Mouse (Mus musculus): ENCODE data around the gene Gm17019.
"Not testable (repeated sequence)": the region's sequence is repeated elsewhere in the genome, so short reads cannot be mapped to it uniquely, and the experiment has no call there.

Gene Gm17019

DNA sequence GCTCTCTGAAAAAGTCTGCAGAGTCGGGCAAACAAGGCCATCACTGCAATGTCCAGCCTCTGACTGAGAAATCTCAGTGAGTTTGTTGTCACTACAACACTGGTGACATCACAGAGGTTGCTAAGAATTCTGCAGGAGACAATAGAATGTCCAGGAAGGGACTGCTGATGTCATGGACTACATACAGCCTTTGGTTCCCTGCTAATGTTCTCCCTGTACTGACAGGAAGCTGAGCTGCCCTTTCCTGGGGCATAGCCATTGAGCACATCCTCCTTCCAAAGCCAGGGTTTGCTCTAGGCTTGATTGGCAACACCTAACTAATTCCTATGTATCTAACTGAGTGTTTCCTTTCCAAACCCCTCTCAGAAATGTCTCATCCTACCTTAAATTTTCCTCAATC is at the start of gene Gm17019:
Gm17019 (minus strand) TSS at position 101 of the 400 bp plus-strand sequence.
- not testable (repeated sequence) for DNase-seq (ENCODE audit: low read depth, low spot score)

DNA sequence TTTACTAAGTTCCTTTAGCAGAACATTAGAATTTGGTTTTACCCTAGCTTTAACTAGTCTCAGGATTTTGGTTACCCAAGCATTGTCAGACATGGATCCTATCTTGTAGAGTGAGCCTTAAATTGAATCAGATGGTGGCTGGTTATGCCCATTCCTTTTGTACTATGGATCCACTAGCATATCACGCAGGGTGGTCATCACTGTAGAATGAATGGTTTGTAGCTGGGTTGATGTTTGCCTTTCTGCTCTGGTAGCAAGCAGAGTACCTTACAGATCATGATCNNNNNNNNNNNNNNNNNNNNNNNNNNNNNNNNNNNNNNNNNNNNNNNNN is 29.6 kb upstream of the Gm17019 start:
- not testable (repeated sequence) for DNase-seq (ENCODE audit: low read depth, low spot score)

DNA sequence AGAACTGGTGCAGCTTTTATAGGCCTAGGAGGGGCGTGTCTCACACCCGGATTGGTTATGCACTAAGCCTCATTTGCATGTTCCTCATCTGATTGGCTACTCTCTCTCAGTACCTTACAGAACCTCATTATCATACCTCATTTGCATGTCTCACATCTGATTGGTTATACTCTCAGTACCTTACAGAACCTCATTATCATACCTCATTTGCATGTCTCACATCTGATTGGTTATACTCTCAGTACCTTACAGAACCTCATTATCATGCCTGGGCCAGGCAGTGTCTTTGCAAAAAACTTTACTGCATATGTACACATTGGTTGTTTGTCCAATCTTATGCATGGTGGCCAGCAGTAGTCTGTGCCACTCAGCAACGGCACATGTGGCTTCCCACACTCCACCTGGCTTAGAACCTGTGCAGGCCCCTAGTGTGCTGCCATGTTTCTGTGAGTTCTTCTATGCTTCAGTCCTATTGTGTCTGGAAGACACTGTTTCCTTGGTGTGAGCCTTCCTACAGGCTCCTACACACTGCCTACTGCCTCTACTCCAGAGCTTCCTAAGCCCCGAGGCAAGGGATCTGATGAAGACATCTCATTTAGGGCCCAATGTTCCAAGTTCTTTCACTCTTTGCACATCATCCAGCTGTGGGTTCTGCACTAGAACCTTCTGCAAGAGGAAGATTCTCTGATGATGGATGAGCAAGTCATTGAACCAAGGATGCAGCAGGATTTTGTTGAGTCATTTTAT is 29.0 kb upstream of the Gm17019 start:
- DNase-seq (ENCODE audit: low read depth, low spot score) = not testable (repeated sequence)

DNA sequence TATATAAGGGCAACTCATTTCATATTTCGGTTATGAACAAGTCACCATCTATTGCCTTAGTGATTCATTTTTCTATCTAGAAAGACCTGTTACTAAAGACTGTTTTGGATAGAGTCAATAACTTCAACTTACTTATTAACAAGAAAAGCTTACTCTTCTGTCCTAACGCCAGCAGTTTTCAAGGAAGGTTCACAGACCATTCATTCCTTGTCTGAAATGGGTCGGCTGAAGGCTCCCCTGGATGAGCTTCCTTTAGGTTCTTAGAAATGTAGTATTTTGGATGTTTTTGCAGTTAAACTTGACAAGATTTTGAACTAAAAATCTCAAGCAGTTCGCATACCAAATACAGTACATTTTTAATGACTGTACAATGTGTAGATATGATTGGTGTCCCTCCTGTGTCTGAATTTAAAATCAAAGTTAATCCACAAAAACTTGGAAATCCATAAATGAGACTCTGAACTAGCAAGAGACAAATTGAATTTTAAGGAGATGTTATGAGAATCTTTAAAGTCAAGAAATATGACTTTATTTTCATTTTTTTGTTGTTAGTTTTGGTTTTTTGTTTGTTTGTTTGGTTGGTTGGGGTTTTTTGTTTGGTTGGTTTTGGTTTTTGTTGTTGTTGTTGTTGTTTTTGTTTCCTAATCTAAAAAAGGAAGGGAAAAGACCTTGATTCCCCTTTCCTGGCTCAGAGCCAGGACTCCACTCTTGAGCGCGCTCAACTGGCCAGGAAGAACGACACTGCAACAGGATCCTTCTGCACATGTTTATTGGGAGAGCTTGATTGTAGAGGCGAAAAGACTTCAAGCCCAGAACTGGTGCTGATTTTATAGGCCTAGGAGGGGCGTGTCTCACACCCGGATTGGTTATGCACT is 21.6 kb upstream of the Gm17019 start:
- not testable (repeated sequence) for DNase-seq (ENCODE audit: low read depth, low spot score)

DNA sequence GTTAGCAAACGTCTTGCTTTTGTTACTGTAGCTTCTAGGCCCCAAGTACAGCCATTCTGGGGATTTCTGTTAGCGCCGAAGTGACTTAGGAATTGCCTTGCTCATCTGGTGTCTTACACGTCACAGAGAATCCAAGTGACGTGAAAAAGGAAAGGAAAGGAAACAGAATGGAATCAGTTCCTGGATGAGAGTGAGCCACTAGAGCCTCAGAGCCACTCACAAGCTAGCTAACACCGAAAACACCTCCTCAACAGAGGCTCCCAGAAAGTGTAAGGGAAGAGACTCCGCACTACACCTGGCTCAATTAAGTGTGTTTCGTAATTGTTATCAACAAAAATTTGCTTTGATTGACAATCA is 20.8 kb upstream of the Gm17019 start:
- not testable (repeated sequence) for DNase-seq (ENCODE audit: low read depth, low spot score)

DNA sequence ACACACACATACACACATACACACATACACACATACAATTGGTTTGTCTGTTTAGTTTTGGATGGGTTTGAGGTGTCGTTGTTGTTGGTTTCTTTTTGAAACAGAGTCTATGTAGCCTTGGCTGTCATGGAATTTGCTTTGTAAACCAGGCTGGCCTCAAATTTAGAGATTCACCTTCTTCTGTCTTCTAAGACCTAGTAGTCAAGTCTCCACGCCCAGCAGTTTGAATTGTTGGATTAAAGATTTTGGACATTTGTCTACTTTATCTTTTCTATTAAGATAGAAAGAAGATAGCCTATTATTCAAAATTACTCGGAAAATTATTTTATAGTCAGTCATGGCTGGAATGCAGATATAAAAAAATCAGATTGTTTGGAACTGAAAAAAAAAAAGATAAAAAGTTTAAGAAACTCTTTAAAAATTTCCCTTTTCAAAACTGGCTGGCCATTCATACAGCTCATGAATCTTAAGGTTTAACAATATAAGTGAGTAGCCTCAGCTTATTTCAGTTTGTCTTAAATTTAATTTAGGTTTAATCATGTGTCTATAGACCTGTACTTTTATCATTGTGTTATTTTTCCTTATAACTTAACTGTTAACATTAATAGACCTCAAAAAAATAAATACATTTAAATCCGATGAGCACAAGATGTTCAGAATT is 20.3 kb upstream of the Gm17019 start:
- peak; percentile 12 for DNase-seq (ENCODE audit: low read depth, low spot score)

GRCm38 (mm10) chr5:15050807-15051206 is 18.0 kb upstream of the Gm17019 start:
- not testable (repeated sequence) for DNase-seq (ENCODE audit: low read depth, low spot score)

DNA sequence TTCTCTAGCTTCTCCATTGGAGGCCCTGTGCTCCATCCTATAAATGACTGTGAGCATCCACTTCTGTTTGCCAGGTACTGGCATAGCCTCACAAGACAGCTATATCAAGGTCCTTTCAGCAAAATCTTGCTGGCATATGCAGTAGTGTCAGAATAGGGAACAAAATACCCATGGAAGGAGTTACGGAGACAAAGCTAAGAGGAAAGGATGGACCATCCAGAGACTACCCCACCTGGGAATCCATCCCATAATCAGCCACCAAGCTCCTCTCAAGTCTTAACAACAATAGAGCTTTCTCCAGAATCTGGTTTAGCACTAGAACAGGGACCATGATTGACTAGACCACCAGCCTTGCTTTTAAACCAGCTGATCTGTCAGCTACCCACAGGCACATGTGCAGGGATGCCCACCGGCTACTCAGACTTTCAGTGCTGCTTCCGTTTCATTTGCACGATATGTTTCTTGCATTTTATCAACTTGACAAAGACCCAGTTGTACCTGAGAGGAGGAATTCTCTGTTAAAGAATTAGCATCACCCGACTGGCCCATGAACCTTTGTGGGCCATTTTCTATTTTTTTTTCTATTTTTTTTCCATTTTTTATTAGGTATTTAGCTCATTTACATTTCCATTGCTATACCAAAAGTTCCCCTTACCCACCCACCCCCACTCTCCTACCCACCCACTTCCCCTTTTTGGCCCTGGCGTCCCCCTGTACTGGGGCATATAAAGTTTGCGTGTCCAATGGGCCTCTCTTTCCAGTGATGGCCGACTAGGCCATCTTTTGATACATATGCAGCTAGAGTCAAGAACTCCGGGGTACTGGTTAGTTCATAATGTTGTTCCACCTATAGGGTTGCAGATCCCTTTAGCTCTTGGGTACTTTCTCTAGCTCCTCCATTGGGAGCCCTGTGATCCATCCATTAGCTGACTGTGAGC is 12.3 kb upstream of the Gm17019 start:
- DNase-seq (ENCODE audit: low read depth, low spot score) = not testable (repeated sequence)

DNA sequence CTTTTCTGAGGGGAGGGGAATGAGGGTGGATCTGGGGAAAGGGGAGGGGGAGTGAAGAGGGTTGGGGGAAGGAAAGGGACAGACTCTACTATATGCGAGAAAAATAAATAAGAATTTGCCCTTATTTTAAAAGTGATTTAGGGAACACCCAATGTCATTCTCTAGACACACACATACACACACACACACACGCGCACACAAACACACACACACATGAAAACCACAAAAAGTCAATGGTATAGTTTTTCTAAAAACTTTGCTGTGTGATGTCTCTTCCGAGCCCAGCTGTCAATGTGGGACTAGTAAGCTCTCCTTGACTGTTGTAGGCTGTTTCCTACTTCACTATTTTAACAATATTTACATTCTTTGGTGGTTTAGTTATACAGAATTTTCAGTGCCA is 8.0 kb upstream of the Gm17019 start:
- DNase-seq (ENCODE audit: low read depth, low spot score) = not testable (repeated sequence)

- DNase-seq (ENCODE audit: low read depth, low spot score) = peak; percentile 31
Measured at GRCm38 (mm10) chr5:15039984-15040383, 7.2 kb upstream of the Gm17019 start.

- peak; percentile 37 for DNase-seq (ENCODE audit: low read depth, low spot score)
Measured at GRCm38 (mm10) chr5:15024316-15024715, 8.5 kb downstream of the Gm17019 start.

GRCm38 (mm10) chr5:15020067-15020466 is 12.7 kb downstream of the Gm17019 start:
- not testable (repeated sequence) for DNase-seq (ENCODE audit: low read depth, low spot score)

- not testable (repeated sequence) for DNase-seq (ENCODE audit: low read depth, low spot score)
Measured at GRCm38 (mm10) chr5:15010639-15011582, 21.9 kb downstream of the Gm17019 start.

- DNase-seq (ENCODE audit: low read depth, low spot score) = peak; percentile 44
Measured at GRCm38 (mm10) chr5:15006907-15007306, 25.9 kb downstream of the Gm17019 start.

GRCm38 (mm10) chr5:15006288-15006687 is 26.5 kb downstream of the Gm17019 start:
- DNase-seq (ENCODE audit: low read depth, low spot score) = peak; percentile 11

GRCm38 (mm10) chr5:15005584-15005983 is 27.2 kb downstream of the Gm17019 start:
- DNase-seq (ENCODE audit: low read depth, low spot score) = not testable (repeated sequence)

DNA sequence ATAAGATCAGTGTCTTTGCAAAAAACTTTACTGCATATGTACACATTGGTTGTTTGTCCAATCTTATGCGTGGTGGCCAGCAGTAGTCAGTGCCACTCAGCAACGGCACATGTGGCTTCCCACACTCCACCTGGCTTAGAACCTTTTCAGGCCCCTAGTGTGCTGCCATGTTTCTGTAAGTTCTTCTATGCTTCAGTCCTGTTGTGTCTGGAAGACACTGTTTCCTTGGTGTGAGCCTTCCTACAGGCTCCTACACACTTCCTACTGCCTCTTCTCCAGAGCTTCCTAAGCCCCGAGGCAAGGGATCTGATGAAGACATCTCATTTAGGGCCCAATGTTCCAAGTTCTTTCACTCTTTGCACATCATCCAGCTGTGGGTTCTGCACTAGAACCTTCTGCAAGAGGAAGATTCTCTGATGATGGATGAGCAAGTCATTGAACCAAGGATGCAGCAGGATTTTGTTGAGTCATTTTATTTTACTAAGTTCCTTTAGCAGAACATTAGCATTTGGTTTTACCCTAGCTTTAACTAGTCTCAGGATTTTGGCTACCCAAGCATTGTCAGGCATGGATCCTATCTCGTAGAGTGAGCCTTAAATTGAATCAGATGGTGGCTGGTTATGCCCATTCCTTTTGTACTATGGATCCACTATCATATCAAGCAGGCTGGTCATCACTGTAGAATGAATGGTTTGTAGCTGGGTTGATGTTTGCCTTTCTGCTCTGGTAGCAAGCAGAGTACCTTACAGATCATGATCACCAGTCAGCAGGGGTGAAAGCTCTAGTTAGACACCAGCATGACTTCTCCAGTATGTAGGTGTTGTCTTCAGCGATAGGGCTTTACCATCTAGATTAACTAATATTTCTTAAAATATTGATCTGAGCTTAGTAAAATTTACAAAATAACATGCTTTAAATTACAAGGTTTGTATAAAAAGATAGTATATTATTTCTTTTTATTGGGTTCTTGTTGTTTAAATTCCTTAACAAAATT is 27.9 kb downstream of the Gm17019 start:
- not testable (repeated sequence) for DNase-seq (ENCODE audit: low read depth, low spot score)

DNA sequence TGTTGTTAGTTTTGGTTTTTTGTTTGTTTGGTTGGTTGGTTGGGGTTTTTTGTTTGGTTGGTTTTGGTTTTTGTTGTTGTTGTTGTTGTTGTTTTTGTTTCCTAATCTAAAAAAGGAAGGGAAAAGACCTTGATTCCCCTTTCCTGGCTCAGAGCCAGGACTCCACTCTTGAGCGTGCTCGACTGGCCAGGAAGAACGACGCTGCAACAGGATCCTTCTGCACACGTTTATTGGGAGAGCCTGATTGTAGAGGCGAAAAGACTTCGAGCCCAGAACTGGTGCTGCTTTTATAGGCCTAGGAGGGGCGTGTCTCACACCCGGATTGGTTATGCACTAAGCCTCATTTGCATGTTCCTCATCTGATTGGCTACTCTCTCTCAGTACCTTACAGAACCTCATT is 34.7 kb downstream of the Gm17019 start:
- not testable (repeated sequence) for DNase-seq (ENCODE audit: low read depth, low spot score)

DNA sequence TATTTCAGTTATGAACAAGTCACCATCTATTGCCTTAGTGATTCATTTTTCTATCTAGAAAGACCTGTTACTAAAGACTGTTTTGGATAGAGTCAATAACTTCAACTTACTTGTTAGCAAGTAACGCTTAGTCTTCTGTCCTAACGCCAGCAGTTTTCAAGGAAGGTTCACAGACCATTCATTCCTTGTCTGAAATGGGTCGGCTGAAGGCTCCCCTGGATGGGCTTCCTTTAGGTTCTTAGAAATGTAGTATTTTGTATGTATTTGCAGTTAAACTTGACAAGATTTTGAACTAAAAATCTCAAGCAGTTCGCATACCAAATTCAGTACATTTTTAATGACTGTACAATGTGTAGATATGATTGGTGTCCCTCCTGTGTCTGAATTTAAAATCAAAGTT is 35.2 kb downstream of the Gm17019 start:
- DNase-seq (ENCODE audit: low read depth, low spot score) = not testable (repeated sequence)
